Mouse (Mus musculus): ENCODE data around the gene Intu.

Intu gene

DNA sequence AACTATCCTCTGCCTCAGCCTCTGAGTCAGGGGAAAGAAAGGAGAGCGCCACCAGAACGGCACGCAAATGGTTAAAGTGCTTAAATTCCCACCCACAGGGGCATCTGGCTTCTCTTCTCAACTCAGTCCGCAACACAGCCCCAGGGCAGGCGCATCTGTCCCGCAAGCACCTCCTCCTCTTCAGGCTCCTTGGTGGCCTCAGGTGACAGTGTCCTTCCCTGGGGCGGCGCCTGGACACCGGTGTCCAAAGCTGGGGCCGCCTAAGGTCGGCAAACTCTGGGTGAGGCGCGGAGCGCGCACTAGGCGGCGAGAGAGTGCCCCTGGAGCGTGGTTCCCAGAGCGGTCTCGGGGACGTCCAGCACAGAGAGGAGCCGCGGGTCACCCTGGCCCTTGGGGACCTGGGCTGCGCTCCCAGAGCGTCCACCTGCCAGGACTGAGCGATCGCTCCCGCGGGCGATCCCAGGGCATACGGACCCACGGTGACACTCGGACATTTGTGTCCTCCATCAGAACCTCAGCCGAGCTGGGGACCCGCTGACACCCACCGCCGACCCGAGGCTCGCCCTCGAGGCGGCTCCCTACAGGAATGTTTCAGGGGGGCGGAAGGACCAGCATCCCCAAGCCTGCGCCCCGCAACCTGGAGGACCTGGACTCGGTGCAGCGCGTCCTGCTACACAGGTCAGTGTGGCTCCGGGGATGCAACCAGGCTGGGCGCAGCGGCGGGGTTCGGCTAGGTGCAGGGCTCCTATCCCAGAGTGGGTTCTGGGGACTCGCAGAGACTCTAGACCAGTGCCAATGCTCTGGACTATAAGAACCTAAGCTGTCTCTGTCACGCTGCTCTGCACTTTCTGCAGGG lies at the start of gene Intu:
Gene Intu, plus strand, starts transcription at position 1 of the 856 bp plus-strand sequence.
- peak; percentile 71 for DNase-seq (ENCODE audit: low spot score)

DNA sequence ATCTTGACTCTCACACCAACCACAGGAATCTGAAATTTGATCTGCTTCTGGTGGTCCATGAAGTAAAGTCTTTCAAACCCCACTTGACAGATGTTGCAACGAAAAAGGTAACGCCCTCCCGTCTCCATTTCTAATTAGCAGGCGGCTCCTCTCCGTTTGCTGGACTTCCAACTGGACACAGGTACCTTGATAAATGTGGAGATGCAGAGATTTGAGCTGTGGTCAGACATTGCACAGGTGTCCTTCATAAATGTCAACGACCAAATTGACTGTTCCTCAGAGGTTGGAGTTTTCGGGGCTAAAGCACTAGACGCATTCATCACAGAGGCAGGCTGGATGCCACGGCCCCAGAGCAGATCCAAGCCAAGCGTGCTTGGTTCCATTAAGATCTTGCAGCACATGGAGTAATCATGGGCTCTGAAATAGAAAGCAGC lies 47.8 kb upstream of the Intu start:
- no peak for DNase-seq (ENCODE audit: low spot score)

DNA sequence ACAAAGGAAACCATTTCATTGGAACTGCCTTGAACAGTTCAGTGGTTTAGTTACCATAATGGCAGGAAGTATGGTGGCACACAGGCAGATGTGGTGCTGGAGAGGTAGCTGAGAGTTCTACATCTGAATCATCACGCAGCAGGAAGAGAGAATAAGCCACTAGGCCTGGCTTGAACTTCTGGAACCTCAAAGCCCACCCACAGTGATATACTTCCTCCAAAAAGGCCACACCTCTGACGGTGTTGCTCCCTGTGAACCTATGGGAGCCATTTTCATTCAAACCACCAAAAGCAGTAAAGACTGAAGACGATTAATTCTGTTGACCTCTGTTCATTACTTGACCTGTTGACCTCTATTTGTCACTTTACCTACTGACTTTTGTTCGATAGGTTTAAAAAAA lies 43.7 kb upstream of the Intu start:
- no peak for DNase-seq (ENCODE audit: low spot score)

DNA sequence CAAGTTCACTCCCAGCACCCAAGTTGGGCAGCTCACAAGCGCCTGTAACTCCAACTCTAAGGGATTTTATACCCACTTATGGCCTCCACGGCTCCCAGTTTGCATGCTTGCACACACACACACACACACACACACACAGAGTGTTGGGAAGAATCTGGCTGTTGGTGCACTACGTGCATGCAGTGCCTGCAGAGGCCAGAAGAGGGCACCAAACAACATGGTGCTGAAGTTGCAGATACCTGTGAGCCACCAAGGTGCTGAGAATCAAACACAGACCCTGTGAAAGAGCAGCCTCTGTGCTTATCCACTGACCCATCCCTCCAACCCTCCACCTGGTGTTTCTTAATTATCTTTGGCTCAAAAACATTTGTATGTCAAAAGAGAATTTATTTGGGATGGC lies 39.3 kb upstream of the Intu start:
- DNase-seq (ENCODE audit: low spot score): no peak

DNA sequence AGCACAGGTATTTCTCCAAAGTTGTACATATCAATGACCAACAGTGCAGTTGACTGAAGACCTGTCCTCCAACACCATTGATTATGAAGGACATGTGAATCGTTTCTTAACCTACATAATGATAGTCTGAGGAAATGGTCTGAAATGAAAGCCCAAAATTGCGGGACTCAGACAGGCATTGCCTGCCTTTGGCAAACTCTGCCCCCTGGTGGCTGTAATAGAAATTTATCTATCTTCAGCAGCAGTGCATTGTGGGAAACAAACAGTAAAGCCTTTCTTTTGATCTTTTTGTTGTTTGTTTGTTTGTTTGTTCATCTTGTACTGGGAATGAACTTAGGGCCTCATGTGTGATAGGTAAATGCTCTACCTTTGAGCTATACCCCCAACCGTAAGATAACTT lies 32.2 kb upstream of the Intu start:
- DNase-seq (ENCODE audit: low spot score): no peak

DNA sequence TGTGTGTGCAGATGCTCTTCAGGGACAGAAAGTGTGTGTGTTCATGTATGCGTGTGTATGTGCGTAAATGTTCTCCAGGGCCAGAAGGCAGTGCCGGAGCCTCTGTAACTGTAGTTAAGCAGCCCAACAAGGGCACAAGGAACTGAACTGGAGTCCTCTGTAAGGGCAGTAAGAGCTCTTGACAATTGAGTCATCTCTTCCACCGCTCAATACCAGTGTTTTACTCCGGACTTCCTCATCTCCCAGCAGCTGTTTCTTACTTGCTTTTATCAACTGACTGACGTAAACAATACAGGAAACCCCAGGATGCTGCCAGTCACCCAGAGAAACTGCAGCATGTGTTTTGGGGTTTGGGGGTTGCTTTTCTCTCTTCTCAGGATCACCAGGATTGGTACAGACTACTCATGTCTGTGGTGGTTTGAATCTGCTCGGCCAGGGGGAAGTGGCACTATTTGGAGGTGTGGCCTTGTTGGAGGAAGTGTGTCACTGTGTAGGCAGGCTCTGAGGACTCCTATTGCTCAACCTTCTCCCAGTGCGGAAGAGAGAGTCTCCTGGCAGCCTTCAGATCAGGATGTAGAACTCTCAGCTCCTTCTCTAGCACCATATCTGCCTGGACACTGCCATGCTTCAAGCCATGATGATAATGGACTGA lies 30.8 kb upstream of the Intu start:
- no peak for DNase-seq (ENCODE audit: low spot score)

DNA sequence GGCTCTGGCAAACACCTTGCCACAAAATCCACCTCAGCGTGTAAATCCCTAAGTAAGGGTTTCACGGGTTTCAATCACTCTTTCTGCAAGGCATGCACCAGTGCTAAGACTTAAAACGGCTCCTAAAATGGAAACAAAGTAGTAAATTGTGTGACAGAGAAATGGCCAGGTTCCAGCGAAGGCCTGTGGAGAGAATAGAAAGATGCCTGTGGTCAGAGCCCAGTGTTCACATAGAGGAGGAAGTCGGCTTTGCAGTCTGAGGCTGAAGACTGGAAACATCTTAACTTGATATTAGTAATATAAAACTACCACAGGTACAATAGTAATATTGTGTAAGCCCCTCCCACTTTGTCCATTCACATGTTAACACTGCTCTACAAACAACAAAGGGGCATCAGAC lies 26.7 kb upstream of the Intu start:
- DNase-seq (ENCODE audit: low spot score): no peak

DNA sequence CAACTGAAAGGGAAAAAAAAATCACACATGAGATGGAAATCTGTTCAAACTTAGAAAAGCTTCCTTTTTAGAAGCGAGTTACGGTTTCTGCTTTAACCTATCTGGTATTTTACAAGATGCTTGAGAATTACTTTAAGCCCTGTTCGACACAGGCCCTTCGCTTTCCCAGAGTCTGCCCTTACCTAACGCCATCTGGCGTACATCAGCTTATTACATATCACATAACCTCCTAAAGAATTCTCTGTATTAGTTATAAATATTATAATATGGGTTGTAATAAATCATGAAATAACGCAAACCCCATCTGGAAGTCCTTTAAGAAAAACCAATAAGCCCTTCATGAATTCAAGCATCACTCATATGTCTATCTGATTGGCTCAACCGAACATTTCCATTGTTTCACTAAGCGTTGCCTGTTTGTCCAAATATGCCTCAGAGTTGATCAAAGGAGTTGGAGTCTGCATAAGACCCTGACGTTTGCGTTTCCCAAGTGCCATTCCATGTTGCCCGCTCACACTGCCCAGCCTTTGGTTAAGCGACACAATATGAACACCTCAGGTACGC lies 25.6 kb upstream of the Intu start:
- no peak for DNase-seq (ENCODE audit: low spot score)

DNA sequence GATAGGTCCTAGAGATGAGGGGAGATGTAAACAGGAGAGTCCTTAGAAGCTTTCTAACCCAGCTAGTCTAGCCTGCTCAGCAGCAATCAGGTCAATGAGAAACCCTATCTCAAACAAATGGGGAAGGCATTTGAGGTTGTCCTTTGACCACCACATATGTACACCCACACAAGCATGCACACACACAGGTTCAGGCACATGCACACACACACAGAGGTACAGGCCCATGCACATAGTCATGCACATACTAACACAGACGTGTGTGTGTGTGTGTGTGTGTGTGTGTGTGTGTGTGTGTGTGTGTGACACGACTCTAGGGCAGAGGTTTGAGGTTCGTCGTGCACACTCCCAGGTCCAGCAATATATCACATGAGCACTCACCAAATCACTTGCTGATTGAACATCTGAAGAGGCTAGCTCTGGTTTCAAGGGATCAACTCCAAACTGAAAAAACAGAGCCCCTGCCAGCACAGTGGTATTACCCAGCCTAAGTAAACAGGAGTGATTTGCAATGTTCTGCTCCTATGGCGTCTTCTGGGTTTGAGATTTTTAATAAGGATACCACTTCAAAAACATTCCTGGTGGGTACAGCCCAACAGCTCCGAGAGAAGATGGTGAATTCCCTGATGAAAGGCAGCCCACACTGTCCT lies 22.0 kb upstream of the Intu start:
- DNase-seq (ENCODE audit: low spot score): peak; percentile 61

DNA sequence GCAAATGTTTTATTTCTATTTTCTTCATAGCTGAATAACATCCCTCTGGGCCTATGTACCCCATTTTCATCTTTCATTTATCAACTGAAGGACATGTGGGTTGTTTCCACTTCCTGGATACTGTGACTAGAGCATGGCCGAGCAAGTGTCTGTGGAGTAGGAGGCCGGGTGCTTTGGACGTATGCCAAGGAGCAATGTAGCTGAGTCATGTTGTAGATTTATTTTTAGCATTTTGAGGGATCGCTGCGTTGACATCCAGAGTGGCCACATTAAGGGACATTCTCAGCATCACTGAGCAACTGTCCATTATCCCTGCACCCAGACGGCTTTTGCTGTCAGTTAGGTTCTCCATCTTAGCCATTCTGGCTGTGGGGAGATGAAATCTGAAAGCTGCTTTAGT lies 20.5 kb upstream of the Intu start:
- DNase-seq (ENCODE audit: low spot score): no peak

DNA sequence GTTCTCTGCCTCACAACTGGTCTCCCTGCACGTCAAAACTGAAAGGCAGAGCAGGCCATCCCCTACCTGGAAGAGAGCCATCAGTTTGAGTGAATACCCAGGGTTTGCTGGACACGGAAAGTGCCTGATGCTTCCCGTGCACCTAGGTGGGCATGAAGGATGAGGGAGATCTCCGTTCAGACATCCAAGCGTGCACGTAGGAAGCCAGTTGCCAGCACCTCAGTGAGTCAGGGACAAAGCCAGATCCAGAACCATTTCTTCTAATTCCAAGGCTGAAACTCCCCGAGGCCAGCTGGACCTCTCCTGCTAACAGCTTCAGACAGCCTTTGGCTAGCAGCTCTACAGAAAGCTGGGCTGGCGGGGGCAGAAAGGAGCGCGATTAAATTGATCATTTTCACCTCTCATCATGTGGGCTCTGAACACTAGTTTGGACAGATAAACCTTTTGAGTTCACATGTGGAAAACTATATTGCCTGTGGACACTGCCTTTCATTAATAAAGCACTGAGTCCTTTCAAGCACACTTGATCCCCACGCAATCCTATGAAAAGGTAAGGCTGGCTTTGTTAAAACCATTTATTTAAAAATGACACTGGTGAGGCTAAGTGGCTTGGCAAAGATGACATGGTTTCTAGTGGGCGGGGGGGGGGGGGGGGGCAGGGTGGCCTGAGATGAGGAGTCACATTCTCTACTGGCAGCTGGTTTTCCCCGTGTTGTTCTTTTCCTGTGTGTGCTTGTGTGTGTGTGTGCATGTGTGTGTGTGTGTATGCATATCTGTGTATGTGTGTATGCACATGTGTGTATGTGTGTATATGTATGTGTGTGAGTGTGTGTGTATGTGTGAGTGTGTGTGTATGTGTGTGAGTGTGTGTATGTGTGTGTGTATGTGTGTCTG lies 17.9 kb upstream of the Intu start:
- DNase-seq (ENCODE audit: low spot score): no peak

DNA sequence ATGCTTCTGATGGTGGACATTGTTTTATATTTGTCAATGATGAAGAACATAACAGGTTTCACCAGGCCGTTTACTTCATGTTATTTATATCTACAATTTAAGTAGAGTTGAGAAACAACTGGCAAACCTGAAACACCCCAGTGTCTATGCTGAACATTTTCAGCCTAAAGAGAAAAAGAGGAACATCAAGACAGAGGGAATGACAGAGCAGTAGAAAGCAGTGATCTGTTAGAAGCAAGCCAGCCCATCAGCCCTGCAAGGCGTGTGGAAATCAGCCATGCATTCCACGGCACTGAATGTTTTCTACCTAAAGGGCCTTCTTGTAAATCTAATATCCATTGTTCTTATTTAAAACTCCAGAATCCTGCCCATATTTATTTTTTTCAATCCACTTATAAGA lies 12.8 kb upstream of the Intu start:
- DNase-seq (ENCODE audit: low spot score): no peak

DNA sequence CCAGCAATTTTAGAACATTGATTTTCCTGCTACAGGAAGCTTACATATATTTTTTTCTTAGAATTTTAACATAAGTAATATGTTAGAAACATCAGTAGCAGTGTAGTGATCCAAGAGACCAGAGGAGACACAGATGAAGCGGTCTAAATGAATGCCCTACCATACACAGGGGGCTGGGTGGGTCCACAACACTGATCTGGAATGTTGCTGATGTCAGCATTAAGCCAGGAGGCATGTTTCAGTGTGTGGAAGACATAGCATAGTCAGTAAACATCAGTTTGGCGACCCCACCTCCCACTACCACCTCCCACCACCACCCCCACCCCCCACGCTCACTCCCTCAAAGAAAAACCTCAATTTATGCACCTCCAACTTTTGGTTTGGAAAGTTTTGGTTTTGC lies 11.5 kb upstream of the Intu start:
- DNase-seq (ENCODE audit: low spot score): no peak

DNA sequence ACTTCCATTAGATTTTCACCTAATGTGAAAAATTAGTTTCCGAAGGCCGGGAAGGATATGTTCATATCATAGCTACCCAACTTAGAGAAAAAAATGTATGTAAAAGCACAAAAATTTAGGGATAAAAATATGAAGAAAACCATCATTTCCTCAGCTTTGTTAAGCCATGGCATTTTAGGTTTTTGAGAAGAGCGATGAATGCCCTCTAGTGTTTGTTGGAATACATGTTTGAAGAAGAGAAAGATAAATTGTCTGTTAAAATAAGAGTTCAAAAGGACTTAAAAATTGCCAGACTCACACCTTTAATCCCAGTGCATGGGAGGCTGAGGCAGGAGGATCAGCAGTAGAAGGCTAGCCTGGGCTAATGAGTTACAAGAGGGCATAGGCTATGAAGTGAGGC lies 10.5 kb upstream of the Intu start:
- DNase-seq (ENCODE audit: low spot score): no peak

DNA sequence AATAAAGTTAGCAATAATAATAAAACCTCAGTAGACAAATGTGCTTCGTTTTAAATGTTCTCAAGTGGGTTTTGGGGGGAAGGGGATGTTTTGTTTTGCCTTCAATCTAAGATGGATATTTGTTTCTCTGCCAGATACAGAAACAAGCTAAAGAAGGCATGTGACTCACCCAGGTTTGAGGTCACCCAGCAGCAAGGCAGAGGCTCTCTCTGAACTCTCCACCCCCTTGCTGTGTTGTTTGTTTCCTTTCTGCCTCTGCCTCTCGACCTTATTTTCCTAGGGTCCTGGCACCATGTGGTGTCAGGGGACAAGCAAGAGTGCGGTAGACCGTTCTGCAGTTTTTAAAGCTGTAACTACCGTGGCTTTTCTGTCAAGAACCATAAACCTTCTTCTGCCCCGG lies 8.6 kb upstream of the Intu start:
- no peak for DNase-seq (ENCODE audit: low spot score)

DNA sequence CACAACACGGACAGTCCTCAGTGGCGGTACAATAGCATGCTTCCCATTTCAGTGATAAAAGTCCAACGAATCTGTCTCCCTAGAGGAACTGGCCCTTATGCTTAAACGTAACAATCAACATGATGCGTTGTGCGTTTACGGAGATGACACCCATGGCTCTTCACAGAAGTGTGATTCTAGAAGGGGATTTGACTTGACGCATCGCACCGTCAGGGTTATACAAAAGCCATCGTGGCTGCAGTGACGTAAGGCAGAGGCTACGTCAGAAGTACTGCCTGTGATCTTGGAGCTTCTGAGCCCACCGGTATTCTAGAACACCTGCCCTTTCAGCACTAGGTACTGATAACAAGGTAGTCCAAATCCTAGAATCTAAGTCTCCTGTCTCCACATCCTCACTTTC lies 8.2 kb upstream of the Intu start:
- DNase-seq (ENCODE audit: low spot score): no peak

DNA sequence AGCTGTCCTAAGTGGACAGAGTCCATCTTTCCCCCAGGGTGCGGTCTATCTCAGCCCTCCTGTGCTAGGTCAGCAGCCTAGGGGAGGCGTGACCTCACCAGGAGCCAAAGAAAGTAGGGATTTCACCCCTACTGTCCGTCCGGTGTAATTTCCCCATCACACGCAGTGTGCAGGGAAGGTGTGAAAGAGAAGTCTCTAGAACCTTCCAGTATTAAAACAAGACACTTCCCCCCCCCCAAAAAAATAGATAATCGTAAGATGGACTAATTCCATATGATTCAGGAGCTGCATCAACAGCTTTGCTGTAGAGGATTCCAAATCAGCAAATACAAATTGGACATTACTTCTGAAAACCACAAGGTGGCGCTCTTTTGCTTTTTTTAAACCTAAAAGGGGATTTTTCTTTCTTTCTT lies 7.7 kb upstream of the Intu start:
- DNase-seq (ENCODE audit: low spot score): peak; percentile 48

DNA sequence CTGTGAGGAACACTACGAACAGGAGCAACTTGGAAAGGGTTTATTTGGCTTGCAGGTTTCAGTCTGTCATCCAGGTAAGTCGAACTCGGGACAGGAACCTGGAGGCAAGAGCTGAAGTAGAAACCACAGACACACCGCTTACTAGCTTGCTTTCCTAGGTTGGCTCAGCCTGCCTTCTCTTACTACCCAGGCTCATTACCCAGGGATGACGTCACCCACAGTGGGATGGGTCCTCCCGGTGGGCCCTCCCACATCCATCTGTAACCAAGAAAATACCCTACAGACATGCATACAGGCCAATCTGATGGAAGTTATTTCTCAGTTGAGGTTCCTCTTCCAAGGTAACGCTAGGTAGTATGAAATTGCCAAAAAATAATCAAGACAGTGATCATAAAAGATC lies 6.2 kb upstream of the Intu start:
- no peak for DNase-seq (ENCODE audit: low spot score)

DNA sequence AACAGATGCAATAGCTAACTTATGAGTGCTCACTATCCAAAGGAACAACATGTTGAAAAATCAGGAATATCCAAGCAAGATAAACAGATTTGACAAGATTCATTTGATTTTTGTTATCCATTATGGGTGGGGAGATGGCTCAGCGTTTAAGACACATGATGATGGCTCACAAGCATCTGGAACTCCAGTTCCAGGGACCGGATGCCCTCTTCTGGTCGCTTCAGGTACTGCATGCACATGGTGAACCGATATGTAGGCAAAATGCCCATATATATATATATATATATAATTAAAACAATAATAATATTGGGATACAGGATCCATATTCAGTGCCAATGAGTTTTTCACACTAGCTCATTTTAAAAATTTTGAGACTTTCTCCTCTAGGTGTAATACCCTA lies 5.7 kb upstream of the Intu start:
- no peak for DNase-seq (ENCODE audit: low spot score)

DNA sequence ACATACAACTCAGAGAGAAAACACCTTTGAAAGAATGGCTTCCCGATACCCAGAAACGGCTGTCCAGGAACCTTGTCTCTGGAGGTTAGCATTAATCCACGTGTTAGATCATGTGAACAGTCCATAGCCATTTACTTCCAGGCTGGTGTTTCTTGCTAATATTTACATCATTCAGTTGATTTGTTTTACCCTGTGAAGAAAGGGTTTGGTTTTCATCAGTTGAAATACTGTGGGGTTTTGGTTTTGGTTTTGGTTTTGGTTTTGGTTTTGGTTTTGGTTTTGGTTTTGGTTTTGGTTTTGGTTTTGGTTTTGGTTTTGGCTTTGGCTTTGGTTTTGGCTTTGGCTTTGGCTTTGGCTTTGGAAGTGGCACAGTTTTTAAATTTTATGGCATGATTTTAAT lies 5.0 kb upstream of the Intu start:
- DNase-seq (ENCODE audit: low spot score): no peak

DNA sequence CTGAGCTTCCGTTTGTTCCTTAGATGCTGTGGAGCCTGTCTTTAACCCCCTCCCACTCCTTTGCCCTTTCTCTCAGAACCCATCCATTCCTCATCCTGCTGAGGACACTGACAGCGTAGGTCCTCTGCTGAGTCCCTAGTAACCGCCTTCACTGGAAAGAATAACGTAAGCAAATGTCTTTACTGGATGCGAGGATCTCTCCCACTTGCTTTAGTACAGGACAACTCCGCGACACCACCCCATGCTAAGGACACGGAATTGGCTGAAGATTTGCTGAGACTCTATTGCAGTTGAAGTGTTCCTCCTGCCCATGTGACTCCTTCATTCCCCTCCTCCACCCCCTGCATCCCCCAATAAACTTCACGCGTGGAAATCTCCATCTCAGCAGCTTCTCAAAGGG lies 3.9 kb upstream of the Intu start:
- no peak for DNase-seq (ENCODE audit: low spot score)
